Mouse (Mus musculus) cerebellum, adult 2 months (tissue): ENCODE results near the gene Arhgap31.

ENCODE experiments used
- CTCF ChIP-seq: fragments of 200-500 bp; IDR thresholded peaks from 2 replicates; pipeline ENCODE4 v1.5.1; 2011; ENCODE audit warnings: low read depth, mild to moderate bottlenecking, control low read depth, low read length, moderate library complexity, borderline replicate concordance; ENCODE audit not compliant: insufficient read depth
- POLR2A ChIP-seq: fragments of 200-500 bp; IDR thresholded peaks from 2 replicates; pipeline ENCODE4 v1.6.1; 2011; ENCODE audit warnings: low read length, control low read depth, borderline replicate concordance; ENCODE audit not compliant: insufficient read depth

DNA sequence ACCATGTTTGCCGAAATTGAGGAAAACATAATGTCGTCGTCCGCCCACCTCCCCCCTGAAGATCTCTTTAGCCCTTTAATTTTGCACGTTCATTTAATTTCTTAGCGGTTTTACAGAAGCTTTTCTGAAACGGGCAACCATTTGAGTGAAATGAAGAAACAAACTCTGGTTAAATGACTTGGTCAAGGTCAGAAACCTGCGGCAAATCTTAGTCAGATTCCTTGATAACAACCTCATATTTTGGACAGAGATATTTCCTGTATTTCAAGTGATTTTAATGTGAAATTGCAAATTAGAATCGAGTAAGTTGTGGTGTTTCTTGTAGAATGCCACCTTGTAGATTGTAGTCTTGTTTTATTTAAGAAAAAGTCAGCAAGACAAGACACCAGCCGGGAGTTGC lies 149.6 kb downstream of the Arhgap31 start:
- TF ChIP-seq CTCF (no peak), POLR2A (no peak)
